Mouse (Mus musculus): ENCODE results near the gene Wdfy2. TPM values are rescaled to one million over a fixed set of nuclear protein-coding genes. Genes with fewer than 3 reads are reported as not detected.

Wdfy2 gene
- polyA plus RNA-seq, 1 experiment, result 2.6 TPM

DNA sequence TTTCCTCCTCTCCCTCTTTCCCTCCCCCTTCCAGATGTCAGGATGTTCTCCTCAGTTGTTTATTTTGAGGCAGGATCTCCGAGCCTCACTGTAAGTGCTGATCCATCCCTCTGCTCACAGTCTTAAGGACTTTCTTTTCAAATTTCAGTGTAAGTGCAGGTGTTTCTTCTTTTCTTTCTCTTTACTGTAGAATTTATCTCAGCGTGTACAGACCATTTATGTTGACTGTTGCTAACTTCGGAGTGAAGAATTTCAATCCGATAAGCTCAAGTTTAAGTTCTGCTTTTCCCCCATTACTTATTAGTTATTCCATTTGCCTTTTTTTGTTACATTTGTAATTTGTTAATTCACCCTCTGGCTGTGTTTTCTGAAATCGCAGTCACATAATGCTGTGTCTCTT lies 29.6 kb downstream of the Wdfy2 start:
- Histone ChIP-seq H3K4me3 (ENCODE audit: low read depth, low read length) (no peak overlapping the region), H3K27ac (ENCODE audit: insufficient read depth, low read depth, low read length) (no peak overlapping the region), H3K4me1 (ENCODE audit: control insufficient read depth, insufficient read depth, insufficient read length, low read length) (no peaks in the 10 kb centered on the region; the same call in 1 of the 2 replicates), H3K36me3 (ENCODE audit: control insufficient read depth, insufficient read depth, low read length) (no peaks in the 10 kb centered on the region), H3K27me3 (ENCODE audit: control insufficient read depth, insufficient read depth, low read length) (no peaks in the 10 kb centered on the region)
- WGBS, result 79% methylated on average over 5 of the region's 5 CpGs
- no peak for TF ChIP-seq POLR2A (IDR thresholded peaks at IDR 0.05; ENCODE audit: low read depth, low read length)
- no peak for TF ChIP-seq CTCF (IDR thresholded peaks at IDR 0.05; ENCODE audit: extremely low read depth, insufficient read length, insufficient replicate concordance, low read depth, low read length)

DNA sequence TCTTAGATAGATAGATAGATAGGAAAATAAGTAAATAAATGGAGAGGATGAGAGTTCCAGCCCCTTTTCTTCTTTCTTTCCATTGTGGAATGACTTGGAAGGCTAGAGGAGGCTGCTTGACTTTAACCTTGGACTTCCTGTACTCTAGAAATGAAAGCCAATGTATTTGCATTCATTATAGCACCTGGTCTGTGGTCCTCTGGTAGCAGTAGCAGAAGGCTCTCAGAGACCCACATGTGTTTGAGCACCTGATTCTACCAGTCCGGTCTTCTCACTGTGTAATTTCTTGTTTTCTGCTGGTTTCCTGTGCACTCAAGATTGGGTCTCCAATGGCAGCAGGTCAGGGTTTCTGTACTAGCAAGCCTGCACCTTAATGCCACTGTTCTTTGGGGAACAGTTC lies 30.1 kb downstream of the Wdfy2 start:
- TF ChIP-seq POLR2A (IDR thresholded peaks at IDR 0.05; ENCODE audit: low read depth, low read length) (no peak), CTCF (IDR thresholded peaks at IDR 0.05; ENCODE audit: extremely low read depth, insufficient read length, insufficient replicate concordance, low read depth, low read length) (no peak)
- Histone ChIP-seq H3K27me3 (ENCODE audit: control insufficient read depth, insufficient read depth, low read length) (no peaks in the 10 kb centered on the region), H3K4me1 (ENCODE audit: control insufficient read depth, insufficient read depth, insufficient read length, low read length) (no peaks in the 10 kb centered on the region; the same call in 1 of the 2 replicates), H3K27ac (ENCODE audit: insufficient read depth, low read depth, low read length) (no peak overlapping the region), H3K4me3 (ENCODE audit: low read depth, low read length) (no peak overlapping the region), H3K36me3 (ENCODE audit: control insufficient read depth, insufficient read depth, low read length) (no peaks in the 10 kb centered on the region)
- WGBS, result 78% methylated on average over 1 of the region's 1 CpGs

DNA sequence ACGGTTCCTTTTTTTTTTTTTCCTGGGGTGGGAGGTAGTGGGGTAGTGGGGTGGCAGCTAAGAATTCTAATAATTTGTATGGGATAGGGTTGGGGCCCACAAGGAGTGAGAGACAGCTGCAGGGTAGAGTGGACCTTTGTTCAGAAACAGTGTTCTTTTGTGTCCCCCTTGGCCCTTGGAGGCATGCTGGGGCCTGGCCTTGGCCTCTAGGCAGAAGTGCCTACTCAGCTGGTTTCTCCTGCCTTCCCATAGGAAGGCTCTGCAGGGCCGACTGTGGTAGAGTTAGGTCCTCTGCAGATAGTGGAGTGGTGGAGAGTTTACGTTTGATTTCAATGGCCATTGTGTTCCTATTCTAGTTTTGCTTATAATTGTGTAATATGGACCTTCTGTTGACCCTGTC lies 30.8 kb downstream of the Wdfy2 start:
- Histone ChIP-seq H3K36me3 (ENCODE audit: control insufficient read depth, insufficient read depth, low read length) (no peaks in the 10 kb centered on the region), H3K27ac (ENCODE audit: insufficient read depth, low read depth, low read length) (no peak overlapping the region), H3K4me3 (ENCODE audit: low read depth, low read length) (no peak overlapping the region), H3K27me3 (ENCODE audit: control insufficient read depth, insufficient read depth, low read length) (no peaks in the 10 kb centered on the region), H3K4me1 (ENCODE audit: control insufficient read depth, insufficient read depth, insufficient read length, low read length) (no peaks in the 10 kb centered on the region)
- TF ChIP-seq POLR2A (IDR thresholded peaks at IDR 0.05; ENCODE audit: low read depth, low read length) (no peak), CTCF (IDR thresholded peaks at IDR 0.05; ENCODE audit: extremely low read depth, insufficient read length, insufficient replicate concordance, low read depth, low read length) (no peak)
- WGBS, result 74% methylated on average over 3 of the region's 3 CpGs

DNA sequence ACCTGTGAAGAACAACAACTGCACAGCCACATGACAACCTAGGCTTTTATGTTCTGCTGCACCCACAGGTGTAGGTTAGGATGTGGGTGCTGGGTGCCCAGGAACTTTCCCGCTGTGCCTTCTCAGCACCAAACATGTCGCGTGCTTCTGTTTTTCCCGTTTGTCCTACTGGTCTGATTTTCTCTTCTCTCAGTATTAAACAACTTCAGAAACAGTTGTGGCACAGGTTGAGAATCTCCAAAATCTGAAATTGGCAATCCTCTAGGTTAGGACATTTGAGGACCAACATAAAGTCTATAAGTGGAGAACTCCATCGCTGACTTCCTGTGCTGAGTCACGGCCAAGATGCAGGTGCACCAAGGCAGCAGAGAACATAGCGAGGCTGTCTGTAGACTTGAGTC lies 32.8 kb downstream of the Wdfy2 start:
- TF ChIP-seq CTCF (IDR thresholded peaks at IDR 0.05; ENCODE audit: extremely low read depth, insufficient read length, insufficient replicate concordance, low read depth, low read length) (no peak), POLR2A (IDR thresholded peaks at IDR 0.05; ENCODE audit: low read depth, low read length) (no peak)
- WGBS, result 91% methylated on average over 7 of the region's 7 CpGs
- Histone ChIP-seq H3K36me3 (ENCODE audit: control insufficient read depth, insufficient read depth, low read length) (no peaks in the 10 kb centered on the region), H3K4me3 (ENCODE audit: low read depth, low read length) (no peak overlapping the region), H3K27ac (ENCODE audit: insufficient read depth, low read depth, low read length) (no peak overlapping the region), H3K4me1 (ENCODE audit: control insufficient read depth, insufficient read depth, insufficient read length, low read length) (no peaks in the 10 kb centered on the region), H3K27me3 (ENCODE audit: control insufficient read depth, insufficient read depth, low read length) (no peaks in the 10 kb centered on the region)

DNA sequence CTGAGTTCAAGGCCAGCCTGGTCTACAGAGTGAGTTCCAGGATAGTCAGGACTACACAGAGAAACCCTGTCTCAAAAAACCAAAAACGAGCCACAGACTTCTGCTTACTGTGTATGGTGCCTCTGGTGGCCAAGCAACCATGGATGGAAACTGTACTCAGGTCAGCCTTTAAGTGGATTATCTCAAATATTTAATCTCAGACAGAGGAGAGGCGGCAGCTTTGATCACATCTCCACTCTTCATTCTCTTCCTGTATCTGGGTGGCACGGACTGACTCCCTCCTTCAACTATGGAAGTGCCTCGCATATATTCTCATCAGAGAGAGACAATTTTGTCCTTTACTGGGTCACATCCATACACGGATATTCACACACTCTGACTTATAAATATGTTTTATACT lies 34.0 kb downstream of the Wdfy2 start:
- WGBS, result 93% methylated on average over 5 of the region's 5 CpGs
- Histone ChIP-seq H3K4me1 (ENCODE audit: control insufficient read depth, insufficient read depth, insufficient read length, low read length) (no peaks in the 10 kb centered on the region), H3K4me3 (ENCODE audit: low read depth, low read length) (no peak overlapping the region), H3K27me3 (ENCODE audit: control insufficient read depth, insufficient read depth, low read length) (no peaks in the 10 kb centered on the region), H3K36me3 (ENCODE audit: control insufficient read depth, insufficient read depth, low read length) (no peaks in the 10 kb centered on the region), H3K27ac (ENCODE audit: insufficient read depth, low read depth, low read length) (no peak overlapping the region)
- TF ChIP-seq CTCF (IDR thresholded peaks at IDR 0.05; ENCODE audit: extremely low read depth, insufficient read length, insufficient replicate concordance, low read depth, low read length) (no peak), POLR2A (IDR thresholded peaks at IDR 0.05; ENCODE audit: low read depth, low read length) (no peak)

DNA sequence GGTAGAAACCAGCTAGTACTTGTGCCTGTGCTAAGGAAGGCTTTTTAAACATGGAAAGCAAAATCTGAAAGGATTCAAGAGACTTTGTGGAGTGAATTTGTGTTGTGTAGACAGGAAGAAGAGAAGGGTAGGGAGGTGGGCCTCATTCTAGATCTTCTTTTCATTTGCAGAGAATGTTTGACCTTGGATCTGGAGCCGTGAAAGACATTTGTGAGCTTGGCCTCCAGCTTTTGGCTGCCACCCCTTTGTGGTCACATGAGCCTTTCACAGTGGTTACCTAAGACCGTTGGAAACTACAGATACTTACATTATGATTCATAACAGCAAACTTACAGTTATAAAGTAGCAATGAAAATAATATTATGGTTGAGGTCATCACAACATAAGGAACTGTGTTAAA lies 34.5 kb downstream of the Wdfy2 start:
- Histone ChIP-seq H3K27ac (ENCODE audit: insufficient read depth, low read depth, low read length) (no peak overlapping the region), H3K4me1 (ENCODE audit: control insufficient read depth, insufficient read depth, insufficient read length, low read length) (no peaks in the 10 kb centered on the region), H3K36me3 (ENCODE audit: control insufficient read depth, insufficient read depth, low read length) (no peaks in the 10 kb centered on the region), H3K27me3 (ENCODE audit: control insufficient read depth, insufficient read depth, low read length) (no peaks in the 10 kb centered on the region), H3K4me3 (ENCODE audit: low read depth, low read length) (no peak overlapping the region)
- no peak for TF ChIP-seq CTCF (IDR thresholded peaks at IDR 0.05; ENCODE audit: extremely low read depth, insufficient read length, insufficient replicate concordance, low read depth, low read length)
- no peak for TF ChIP-seq POLR2A (IDR thresholded peaks at IDR 0.05; ENCODE audit: low read depth, low read length)
- 53% methylated on average over 2 of the region's 2 CpGs for WGBS

DNA sequence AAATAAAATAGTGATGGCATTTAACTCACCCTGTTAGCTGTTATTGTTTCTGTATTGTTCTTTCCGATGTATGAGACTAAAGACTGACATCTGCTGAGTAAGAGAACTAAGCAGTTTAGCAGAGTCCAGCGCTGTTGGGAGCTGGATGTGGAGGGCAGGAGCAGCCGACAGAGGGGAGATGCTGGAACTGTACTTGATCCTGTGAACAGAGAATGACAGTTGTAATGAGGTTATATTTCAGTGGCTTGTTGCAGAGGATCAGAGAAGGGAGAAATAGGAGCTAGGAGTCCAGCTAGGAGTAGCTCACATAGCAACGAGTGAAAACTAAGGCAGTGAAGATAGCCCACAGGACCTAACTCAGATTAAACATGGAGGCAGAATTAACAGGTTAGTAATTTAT lies 36.3 kb downstream of the Wdfy2 start:
- Histone ChIP-seq H3K27me3 (ENCODE audit: control insufficient read depth, insufficient read depth, low read length) (no peaks in the 10 kb centered on the region), H3K27ac (ENCODE audit: insufficient read depth, low read depth, low read length) (no peak overlapping the region), H3K4me1 (ENCODE audit: control insufficient read depth, insufficient read depth, insufficient read length, low read length) (peaks cover 2% of the 10 kb centered on the region; the same call in 1 of the 2 replicates), H3K36me3 (ENCODE audit: control insufficient read depth, insufficient read depth, low read length) (no peaks in the 10 kb centered on the region), H3K4me3 (ENCODE audit: low read depth, low read length) (no peak overlapping the region)
- TF ChIP-seq POLR2A (IDR thresholded peaks at IDR 0.05; ENCODE audit: low read depth, low read length) (no peak), CTCF (IDR thresholded peaks at IDR 0.05; ENCODE audit: extremely low read depth, insufficient read length, insufficient replicate concordance, low read depth, low read length) (no peak)
- 86% methylated on average over 4 of the region's 4 CpGs for WGBS

DNA sequence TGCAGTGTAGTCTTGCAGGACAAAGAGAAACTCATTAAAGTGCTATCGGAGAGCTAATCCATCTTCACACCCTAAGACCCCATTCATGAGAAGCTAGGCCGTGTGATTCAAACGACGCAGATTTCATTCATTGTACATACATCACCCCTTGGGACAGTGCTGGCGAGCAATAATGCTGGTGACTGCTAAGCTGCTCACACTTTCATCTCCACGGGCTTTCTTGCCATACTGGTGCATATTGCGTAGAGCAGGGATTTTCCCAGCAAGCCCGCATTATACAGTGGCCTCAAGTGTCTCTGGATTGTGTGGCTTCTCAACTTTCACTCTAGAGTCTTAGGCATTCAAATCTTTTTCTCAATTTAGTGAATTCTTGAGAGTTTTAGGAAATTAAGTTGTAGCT lies 36.9 kb downstream of the Wdfy2 start:
- Histone ChIP-seq H3K27ac (ENCODE audit: insufficient read depth, low read depth, low read length) (no peak overlapping the region), H3K4me1 (ENCODE audit: control insufficient read depth, insufficient read depth, insufficient read length, low read length) (peaks cover 2% of the 10 kb centered on the region; the same call in 1 of the 2 replicates), H3K27me3 (ENCODE audit: control insufficient read depth, insufficient read depth, low read length) (no peaks in the 10 kb centered on the region), H3K36me3 (ENCODE audit: control insufficient read depth, insufficient read depth, low read length) (no peaks in the 10 kb centered on the region), H3K4me3 (ENCODE audit: low read depth, low read length) (no peak overlapping the region)
- TF ChIP-seq POLR2A (IDR thresholded peaks at IDR 0.05; ENCODE audit: low read depth, low read length) (no peak), CTCF (IDR thresholded peaks at IDR 0.05; ENCODE audit: extremely low read depth, insufficient read length, insufficient replicate concordance, low read depth, low read length) (no peak)
- WGBS, result 90% methylated on average over 8 of the region's 8 CpGs

Data from small intestine, adult 2 months (tissue).